ENCODE assay signal across 13 mouse cellular contexts in the genomic region with DNA sequence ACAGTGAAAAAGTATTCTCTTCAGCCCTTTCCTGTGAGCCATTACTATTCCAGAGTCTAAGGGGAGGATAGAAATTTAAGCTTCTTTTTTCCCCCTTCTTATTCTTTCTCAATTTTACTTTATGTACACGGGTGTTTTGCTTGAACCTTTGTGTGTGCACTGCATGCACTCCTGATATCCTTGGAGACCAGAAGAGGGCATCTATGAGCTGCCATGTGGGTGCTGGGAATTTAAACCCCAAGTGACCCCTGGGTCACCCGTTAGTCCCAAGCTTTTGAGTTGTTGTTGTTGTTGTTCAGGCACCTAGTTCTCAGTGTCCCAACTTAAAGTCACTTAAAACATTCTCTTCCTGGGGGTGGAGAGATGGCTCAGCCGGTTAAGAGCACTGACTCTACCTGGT. TPM values are rescaled to one million over a fixed set of nuclear protein-coding genes. Genes with fewer than 3 reads are reported as not detected.
DNase-seq lines count a peak whose midpoint lies in the region; ATAC-seq lines count a peak whose summit lies in the region.
"Had no signal": no experiment of that assay in that cellular context is flagged by ENCODE, and none has a peak within 500 bp of the region (broad histone marks: within the 10 kb centered on the region; RNA-seq: fewer than 3 reads in every experiment).

No protein-coding gene starts in this region.

- H3K27ac ChIP-seq in liver, embryonic 16.5 days (ENCODE audit: low read length): no peak overlapping the region
- H3K27ac ChIP-seq: hindbrain, postnatal 0 days had no signal

- no peaks in the 10 kb centered on the region for H3K36me3 ChIP-seq in liver, embryonic 16.5 days (ENCODE audit: control insufficient read depth, insufficient read depth)

- peaks cover 50% of the 10 kb centered on the region for H3K27me3 ChIP-seq in liver, embryonic 16.5 days (ENCODE audit: control insufficient read depth, insufficient read depth, low read depth, low read length)

- peak; percentile 40 for DNase-seq in kidney, adult 9 months
- no peak for DNase-seq in kidney, postnatal 4 days
- DNase-seq in A20 (ENCODE audit: low read depth, low spot score) (peak; percentile 18), ZHBTc4 (ENCODE audit: low read depth, low spot score) (peak; percentile 31), adipocyte (ENCODE audit: low spot score) (no peak)
- DNase-seq in left cerebral cortex, postnatal 4 days: no peak
- DNase-seq in heart, postnatal 25 days (ENCODE audit: low spot score): no peak
- DNase-seq: adrenal gland, postnatal 10 days; cerebellum, adult 8-10 months had no signal

- no peak overlapping the region for H3K9ac ChIP-seq in liver, embryonic 16.5 days (ENCODE audit: low read depth, low read length)

- H3K9me3 ChIP-seq in liver, embryonic 16.5 days (replicated peaks; ENCODE audit: control insufficient read depth, low read length): no peaks in the 10 kb centered on the region

- peaks cover 16% of the 10 kb centered on the region for H3K4me1 ChIP-seq in liver, embryonic 16.5 days (ENCODE audit: control insufficient read depth, low read depth, low read length)

- 32% methylated on average over 3 of the region's 3 CpGs for WGBS in liver, embryonic 16.5 days (ENCODE audit: insufficient replicate concordance)

- peak overlapping the region; percentile 42 for H3K4me2 ChIP-seq in liver, embryonic 16.5 days (ENCODE audit: low read depth, low read length)

- no peak for ATAC-seq in liver, embryonic 16.5 days (ENCODE audit: low read depth)

- intact Hi-C loops in left cerebral cortex, postnatal 4 days (cut with DNase I): no loop called here
- intact Hi-C loops in heart, postnatal 25 days (cut with DNase I): no loop called here

- H3K4me3 ChIP-seq in liver, embryonic 16.5 days (ENCODE audit: low read depth, low read length): peak overlapping the region; percentile 39

RNA-seq across cellular contexts. Expression of gene Dnajc22, which starts 7.0 kb away (rescaled TPM):
- polyA plus RNA-seq in liver, embryonic 16.5 days (2015; fragmentation: Nextera tagmentation; extraction: Ambion mirVana): 18.5 and 19.2 TPM in 2 replicates
- total RNA-seq in left cerebral cortex, postnatal 4 days (2021): under 1 TPM in 1 of 2 experiments, not detected in 1; 0.30 TPM
- total RNA-seq in heart, postnatal 25 days (2021): under 1 TPM; 0.16 to 0.45 TPM
- total RNA-seq: left cerebral cortex, postnatal 10 days had no signal

RNA-seq across cellular contexts. Expression of gene C1ql4, which starts 12.4 kb away (rescaled TPM):
- polyA plus RNA-seq in liver, embryonic 16.5 days (2015; fragmentation: Nextera tagmentation; extraction: Ambion mirVana): not detected in 2 replicates
- not detected for total RNA-seq in left cerebral cortex, postnatal 4 days (2021)
- not detected for total RNA-seq in heart, postnatal 25 days (2021)
- total RNA-seq: left cerebral cortex, postnatal 10 days had no signal
- polyA plus RNA-seq: lung, adult 2 months had no signal

RNA-seq across cellular contexts. Expression of gene Troap, which starts 25.6 kb away (rescaled TPM):
- 13.3 and 15.2 TPM in 2 replicates for polyA plus RNA-seq in liver, embryonic 16.5 days (2015; fragmentation: Nextera tagmentation; extraction: Ambion mirVana)
- total RNA-seq in left cerebral cortex, postnatal 4 days (2021): 1 to 10 TPM; 4.7 to 5.8 TPM
- total RNA-seq in heart, postnatal 25 days (2021): under 1 TPM; 0.13 to 0.67 TPM

RNA-seq across cellular contexts. Expression of gene Spats2, which starts 25.7 kb away (rescaled TPM):
- polyA plus RNA-seq in liver, embryonic 16.5 days (2015; fragmentation: Nextera tagmentation; extraction: Ambion mirVana): 5.5 and 6.0 TPM in 2 replicates
- total RNA-seq in left cerebral cortex, postnatal 4 days (2021): 10 to 100 TPM; 39.7 to 46.0 TPM
- total RNA-seq in heart, postnatal 25 days (2021): 1 to 10 TPM; 7.7 to 7.9 TPM

RNA-seq across cellular contexts. Expression of gene Prph, which starts 45.0 kb away (rescaled TPM):
- 0.86 and 1.1 TPM in 2 replicates for polyA plus RNA-seq in liver, embryonic 16.5 days (2015; fragmentation: Nextera tagmentation; extraction: Ambion mirVana)
- 1 to 10 TPM; 4.0 to 5.2 TPM for total RNA-seq in left cerebral cortex, postnatal 4 days (2021)
- under 1 TPM; 0.14 to 0.42 TPM for total RNA-seq in heart, postnatal 25 days (2021)

Comparison
In these comparisons a context has a peak if more than half of its experiments do, and no peak if none do; other contexts are left out.
1. DNase-seq: peak in kidney, adult 9 months (single experiment), A20 (single experiment) and ZHBTc4 (single experiment); none in kidney, postnatal 4 days (0 of 2), adipocyte (single experiment), left cerebral cortex, postnatal 4 days (single experiment) and heart, postnatal 25 days (single experiment).